Mouse (Mus musculus): ENCODE measurements at regions not wholly inside any gene's neighbourhood (a gene's known extent, or its start where the extent isn't known, plus 50 kb on each side); places are given as distances from the start of the nearest gene placed in this dataset.

DNA sequence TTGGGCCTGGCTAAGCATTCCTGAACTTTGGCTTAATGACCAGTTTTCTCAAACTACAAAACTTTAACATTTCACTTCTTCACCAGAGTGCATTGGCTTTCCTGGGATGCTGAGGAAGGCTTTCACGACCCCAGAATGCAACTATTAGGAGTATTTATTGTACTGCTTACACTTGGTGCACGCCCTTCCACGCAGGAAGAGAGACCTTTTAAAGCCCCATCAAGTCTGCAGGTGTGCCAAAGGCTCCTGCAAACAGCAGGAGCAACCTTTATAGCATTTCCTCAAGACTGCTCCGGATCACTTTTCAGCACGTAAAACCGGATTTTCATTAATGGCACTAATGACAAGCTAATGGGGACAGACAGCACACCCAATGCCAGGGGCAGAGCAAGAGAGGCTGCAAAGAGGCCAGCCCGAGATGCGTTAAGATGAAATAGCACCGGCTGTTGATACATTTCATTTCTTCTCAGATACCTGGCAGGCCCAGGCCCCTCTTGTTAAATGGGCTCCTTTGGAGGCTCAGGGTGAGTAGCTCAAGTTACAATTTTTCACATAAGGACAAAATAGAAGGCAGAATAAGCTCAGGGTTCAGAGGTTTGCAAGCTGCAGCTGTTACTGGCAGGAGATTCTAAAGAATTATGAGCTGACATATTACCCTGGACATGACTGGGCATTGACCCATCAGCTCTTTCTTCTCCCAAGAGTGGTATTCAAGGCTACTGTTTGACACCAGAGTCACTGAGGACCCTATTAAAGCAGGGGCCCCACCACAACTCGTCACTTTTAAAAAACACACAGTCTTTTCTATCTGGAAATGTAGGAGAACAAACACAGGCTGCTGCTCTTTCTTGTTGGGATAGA, 402.7 kb upstream of the Btbd3 start:
- TF ChIP-seq CTCF (IDR thresholded peaks at IDR 0.05; ENCODE audit: control insufficient read depth, insufficient read depth, insufficient replicate concordance, low read depth, low read length): no peak
- no peak for TF ChIP-seq POLR2A (IDR thresholded peaks at IDR 0.05; ENCODE audit: control insufficient read depth, low read depth, low read length)
